Mouse (Mus musculus) embryo, embryonic 10.5 days (tissue): ENCODE measurements around the gene Apoa4.

Experiments
- DNase-seq: peaks from one replicate; pipeline ENCODE4 v3.0.0-alpha.2; 2015; ENCODE audit warnings: low spot score

Gene Apoa4

GRCm38 (mm10) chr9:46227064-46227614, 13.4 kb upstream of the Apoa4 start:
- DNase-seq: no peak

DNA sequence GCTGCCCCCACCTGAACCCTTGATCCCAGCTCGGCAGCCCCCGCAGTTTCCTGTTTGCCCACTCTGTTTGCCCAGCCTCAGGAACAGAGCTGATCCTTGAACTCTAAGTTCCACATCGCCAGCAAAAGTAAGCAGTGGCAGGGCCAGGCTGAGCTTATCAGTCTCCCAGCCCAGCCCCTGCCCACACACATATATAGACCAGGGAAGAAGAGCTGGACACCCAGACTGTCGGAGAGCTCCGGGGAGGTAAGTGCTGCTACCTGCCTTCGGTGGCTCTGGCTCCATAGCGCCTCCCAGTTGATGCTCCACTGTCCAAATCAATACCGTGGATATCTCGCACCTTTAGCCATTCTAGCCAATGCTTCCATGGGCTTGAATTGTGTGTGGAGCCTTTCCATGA, 12.0 kb upstream of the Apoa4 start, which contains the start of gene Apoa1:
TSS of gene Apoa1 (plus strand) at position 90 of the 400 bp plus-strand sequence.
- DNase-seq: no peak

GRCm38 (mm10) chr9:46229573-46230449, 10.7 kb upstream of the Apoa4 start:
- peak; percentile 88 for DNase-seq

GRCm38 (mm10) chr9:46230450-46230975, 10.0 kb upstream of the Apoa4 start:
- peak; percentile 35 for DNase-seq

- no peak for DNase-seq
Observed at GRCm38 (mm10) chr9:46235196-46235595, 5.3 kb upstream of the Apoa4 start.

GRCm38 (mm10) chr9:46235596-46235648, 5.1 kb upstream of the Apoa4 start, which contains the start of gene Apoc3:
Gene Apoc3 (minus strand): TSS chr9:46235636.
- no peak for DNase-seq

- DNase-seq: no peak
Observed at GRCm38 (mm10) chr9:46235649-46236048, 4.8 kb upstream of the Apoa4 start.

- DNase-seq: no peak
Observed at GRCm38 (mm10) chr9:46238850-46239249, 1.6 kb upstream of the Apoa4 start.

- DNase-seq: no peak
Observed at GRCm38 (mm10) chr9:46241818-46242217, 1.3 kb downstream of the Apoa4 start.

DNA sequence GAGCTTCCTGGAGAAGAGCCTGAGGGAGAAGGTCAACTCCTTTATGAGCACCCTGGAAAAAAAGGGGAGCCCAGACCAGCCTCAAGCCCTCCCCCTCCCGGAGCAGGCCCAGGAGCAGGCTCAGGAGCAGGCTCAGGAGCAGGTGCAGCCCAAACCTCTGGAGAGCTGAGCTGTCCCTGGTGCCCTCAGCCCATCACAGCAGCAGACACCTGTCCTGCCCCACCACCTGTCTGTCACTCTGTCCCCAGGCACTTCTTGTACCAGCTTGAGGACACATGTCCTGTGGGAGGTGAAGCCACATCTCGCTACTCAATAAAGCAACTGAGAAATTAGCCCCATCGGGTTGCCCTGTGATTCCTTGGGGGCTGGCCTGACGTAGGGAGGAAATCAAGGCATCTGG, 2.6 kb downstream of the Apoa4 start:
- DNase-seq: no peak

GRCm38 (mm10) chr9:46243584-46243983, 3.1 kb downstream of the Apoa4 start:
- DNase-seq: no peak

- DNase-seq: peak; percentile 94
Observed at GRCm38 (mm10) chr9:46246752-46247324, 6.3 kb downstream of the Apoa4 start.

DNA sequence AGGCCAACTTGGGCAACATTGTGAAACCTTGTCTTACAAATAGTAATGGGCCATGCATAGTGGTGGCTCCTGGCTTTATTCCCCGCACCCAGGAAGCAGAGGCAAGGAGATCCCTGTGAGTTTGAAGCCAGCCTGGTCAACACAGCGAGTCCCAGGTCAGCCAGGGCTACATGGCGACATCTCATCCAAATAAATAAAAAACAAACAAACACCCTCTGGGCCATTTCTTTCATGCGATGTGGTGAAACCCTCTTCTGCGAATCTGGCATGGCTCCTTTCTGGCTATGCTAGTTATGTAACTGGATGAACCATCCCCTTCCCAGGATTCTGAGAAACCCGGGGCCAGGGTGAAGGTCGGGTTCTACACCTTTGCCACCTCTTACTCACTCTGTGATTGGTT, 15.7 kb downstream of the Apoa4 start:
- DNase-seq: no peak

GRCm38 (mm10) chr9:46256658-46257385, 16.3 kb downstream of the Apoa4 start:
- no peak for DNase-seq

GRCm38 (mm10) chr9:46257546-46257945, 17.1 kb downstream of the Apoa4 start:
- no peak for DNase-seq

DNA sequence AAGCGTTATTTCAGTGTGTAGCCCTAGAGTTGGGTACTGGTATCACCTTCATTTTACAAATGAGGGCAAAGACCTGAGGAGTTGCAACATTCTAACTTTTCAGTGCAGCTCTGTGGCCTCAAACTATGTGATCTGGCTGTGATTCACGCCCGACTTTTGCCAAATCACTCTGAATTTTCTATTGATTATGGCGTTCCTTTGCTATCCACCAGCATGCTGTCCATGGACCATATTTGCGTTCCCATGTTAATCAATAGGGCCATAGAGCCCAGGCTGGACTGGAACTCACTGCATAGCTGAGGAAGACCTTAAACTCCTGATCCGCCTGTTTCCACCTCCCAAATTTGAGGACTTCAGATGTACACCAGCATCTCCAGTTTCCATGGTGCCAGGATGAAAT, 18.6 kb downstream of the Apoa4 start:
- no peak for DNase-seq

- no peak for DNase-seq
Observed at GRCm38 (mm10) chr9:46261131-46261530, 20.6 kb downstream of the Apoa4 start.

DNA sequence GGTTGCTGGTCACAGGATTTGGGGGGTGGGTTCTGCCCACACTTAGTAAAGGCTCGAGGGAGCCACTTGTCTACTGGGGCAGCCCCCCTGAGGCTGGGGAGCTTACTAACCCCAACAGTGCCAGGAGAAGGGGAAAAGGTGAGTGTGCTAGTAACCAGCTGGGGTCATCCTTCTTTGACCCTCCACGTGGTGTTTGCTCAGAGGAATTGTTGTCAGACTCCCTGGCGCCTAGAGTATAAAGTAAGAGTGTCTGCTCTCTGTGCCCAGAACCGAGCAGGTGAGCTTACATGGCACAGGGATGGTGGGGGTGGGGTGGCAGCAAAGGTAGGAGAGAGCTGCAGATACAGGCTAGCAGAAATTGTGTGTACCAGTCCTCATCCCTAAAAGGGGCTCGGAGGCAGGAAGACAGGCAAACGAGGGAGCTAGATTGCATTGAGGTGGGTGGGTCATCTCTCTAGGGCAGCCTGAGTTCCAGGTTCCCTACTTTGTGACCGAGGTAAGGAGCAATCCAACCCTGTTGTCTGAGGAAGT, 27.9 kb downstream of the Apoa4 start, which contains the start of gene Apoa5:
TSS of gene Apoa5 (plus strand) at position 291 of the 531 bp plus-strand sequence.
- DNase-seq: no peak

DNA sequence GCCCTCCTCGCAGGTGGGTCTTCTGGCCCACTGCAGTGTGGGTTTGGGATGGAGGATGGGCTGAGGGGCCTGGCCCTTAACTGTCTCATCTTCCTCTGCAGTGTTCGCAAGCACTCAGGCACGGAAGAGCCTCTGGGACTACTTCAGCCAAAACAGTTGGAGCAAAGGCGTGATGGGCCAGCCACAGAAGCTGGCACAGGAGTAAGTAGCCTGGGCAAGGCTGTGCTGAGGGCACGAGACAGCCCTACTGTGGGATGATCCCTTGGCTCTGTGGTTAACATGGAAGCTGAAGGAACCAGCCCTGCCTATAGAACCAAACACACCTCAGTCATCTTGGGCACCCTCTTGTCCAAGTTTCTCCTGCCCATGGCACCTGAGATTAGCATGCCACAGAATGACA, 28.6 kb downstream of the Apoa4 start:
- no peak for DNase-seq

- DNase-seq: no peak
Observed at GRCm38 (mm10) chr9:46270782-46271181, 30.3 kb downstream of the Apoa4 start.

GRCm38 (mm10) chr9:46272070-46272469, 31.6 kb downstream of the Apoa4 start:
- DNase-seq: no peak

DNA sequence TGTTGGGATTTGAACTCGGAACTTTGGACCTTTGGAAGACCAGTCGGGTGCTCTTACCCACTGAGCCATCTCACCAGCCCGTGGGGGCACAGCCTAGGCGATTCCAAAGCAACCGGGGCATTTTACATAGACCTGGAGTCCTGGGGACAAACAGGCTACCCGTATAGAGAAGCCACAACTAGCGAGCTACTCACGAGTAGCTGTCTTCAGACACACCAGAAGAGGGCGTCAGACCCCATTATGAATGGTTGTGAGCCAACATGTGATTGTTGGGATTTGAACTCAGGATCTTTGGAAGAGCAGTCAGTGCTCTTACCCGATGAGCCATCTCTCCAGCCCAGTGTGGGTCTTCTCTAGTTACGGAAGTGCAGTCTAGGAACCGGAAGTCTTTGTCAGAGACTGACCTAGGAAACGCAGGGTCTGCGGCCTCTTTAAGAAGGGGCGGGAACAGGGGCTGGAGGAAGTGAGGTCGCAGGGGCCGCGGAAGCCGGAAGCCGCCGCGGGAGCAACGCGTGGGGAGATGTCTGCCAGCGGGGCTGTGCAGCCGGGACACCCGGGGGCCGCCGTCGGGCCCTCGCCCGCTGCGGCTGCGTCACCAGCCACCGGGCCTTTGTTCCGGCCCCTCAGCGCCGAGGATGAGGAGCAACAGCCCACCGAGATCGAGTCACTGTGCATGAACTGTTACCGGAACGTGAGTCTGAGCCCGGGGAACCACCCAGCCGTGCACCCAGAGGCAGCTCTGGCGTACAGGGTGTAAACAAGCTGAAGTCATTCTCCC, 32.4 kb downstream of the Apoa4 start, which contains the start of gene Zpr1:
TSS of gene Zpr1 (plus strand) at position 388 of the 778 bp plus-strand sequence.
- peak; percentile 97 for DNase-seq
